Mouse (Mus musculus) v-Abl transformed pro-B cells (cell line): Measurements from ENCODE around the gene Arhgef15.
"Not testable (repeated sequence)": the region's sequence is repeated elsewhere in the genome, so short reads cannot be mapped to it uniquely, and the experiment has no call there.

Experiments used
- in situ Hi-C, 2 experiments: fragments of 400-800 bp; cut with MboI; formaldehyde crosslinking; loops; one replicate each; pipeline ENCODE4 v1.15.1; 2025; ENCODE audit not compliant: unreplicated experiment in 2 of 2

Gene Arhgef15

DNA sequence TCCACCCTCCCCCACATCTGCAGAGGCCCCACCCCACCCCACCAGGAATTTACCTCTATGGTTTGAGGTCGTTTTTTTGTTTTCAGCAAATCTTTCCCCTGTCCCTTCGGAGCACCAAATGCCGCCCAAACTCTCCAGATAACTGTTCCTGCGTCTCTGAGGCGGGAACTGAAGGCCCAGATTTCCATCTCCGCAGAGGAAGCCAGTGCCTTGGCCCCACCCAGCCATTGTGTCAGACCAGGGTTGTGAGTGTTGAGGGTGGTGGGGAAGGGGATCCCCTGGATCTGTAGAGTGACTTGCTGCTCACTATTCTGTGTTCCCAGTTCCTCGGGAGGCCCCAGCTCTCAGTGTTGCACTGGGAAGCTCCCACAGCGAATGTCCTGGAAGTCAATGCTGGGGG is at the start of gene Arhgef15:
Gene Arhgef15, minus strand, starts transcription at position 173 of the 400 bp plus-strand sequence.
- in situ Hi-C loops, result no loop called here

DNA sequence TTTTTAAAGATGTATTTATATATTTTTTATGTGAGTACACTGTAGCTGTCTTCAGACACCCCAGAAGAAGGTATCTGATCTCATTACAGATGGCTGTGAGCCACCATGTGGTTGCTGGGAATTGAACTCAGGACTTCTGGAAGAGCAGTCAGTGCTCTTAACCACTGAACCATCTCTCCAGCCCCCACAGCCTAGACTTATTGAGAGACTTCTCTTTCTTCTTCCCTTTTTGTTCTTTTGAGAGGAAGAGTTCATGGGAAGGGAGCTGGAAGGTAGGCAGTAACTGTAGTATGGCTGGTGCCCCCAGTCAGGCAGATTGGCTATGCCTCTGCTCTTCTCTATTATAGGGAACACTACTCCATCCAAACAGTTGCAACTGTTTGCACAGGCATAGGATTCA is 49.3 kb upstream of the Arhgef15 start:
- in situ Hi-C loops, result not testable (repeated sequence)

DNA sequence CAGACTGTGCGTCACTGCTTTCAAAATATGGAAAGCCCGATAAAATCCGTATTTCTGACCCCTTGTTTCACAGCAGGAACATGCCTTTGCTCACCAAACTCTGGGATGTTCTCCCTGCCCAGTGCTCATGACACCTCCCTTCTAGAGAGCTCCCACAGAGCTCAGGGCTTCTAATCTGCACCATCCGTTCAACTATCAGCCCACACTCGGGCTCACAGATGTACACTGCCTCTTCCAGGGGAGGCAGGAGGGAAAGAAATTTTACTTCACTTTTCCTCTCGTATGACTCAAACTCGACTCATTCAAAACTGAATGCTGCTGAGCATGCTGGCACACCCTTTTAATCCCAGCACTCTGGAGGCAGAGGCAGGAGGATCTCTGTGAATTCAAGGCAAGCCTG is 47.9 kb upstream of the Arhgef15 start:
- in situ Hi-C loops, result no loop called here

DNA sequence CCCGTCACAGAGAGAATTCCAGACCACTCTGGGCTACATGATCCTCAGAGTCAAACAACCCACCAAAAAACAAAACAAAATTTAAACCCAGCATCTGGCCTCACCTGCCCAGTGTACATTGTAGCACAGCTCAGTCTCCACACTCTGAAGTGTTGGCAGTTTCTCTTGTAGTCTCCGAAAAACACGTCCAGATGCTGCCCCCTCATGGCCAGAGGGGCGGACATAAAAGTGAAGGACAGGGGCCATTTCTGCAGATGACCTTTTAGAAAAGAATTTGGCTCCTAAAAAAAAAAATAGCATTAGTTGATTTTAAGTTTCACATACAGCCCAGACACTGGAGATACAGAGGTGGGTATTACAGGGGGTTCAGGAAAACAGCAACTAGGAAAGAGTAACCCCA is 46.3 kb upstream of the Arhgef15 start:
- in situ Hi-C loops, result no loop called here

DNA sequence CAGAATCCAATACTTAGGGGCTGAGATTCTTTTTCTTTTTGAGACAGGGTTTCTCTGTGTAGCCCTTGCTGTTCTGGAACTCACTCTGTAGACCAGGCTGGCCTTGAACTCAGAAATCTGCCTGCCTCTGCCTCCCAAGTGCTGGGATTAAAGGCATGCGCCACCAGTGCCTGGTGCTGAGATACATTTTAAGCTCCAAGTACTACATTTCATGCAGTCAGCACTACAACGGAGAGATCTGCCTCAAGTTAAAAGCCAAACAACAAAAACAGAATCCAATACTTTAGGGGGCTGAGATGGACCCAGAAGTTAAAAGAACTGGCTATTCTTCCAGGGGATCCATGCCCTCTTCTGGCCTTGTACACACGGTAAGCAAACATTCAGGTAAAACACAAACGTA is 45.5 kb upstream of the Arhgef15 start:
- in situ Hi-C loops, result not testable (repeated sequence)

DNA sequence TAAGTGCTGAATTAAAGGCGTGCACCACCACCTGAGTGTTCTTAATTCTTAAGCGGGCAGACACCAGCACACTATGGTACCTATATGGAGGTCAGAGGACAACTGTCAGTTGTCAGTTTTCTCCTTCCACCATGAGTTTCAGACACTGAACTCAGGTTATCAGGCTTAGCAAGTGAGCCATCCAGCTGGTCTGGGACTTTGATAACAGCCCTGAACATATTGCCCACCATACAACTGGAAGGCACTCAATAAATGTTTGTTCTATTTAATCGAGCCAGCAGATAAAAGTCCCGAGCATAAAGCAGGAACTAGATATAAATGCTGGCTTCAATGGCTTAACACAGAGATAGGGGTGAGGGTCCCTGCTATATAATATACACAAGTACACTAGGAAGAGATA is 39.8 kb upstream of the Arhgef15 start:
- in situ Hi-C loops, result loop anchor here in 1 of 2 experiments (25.0 kb wide), 1 partner anchor 435 kb away; the partner anchor contains the start of gene Mfsd6l

DNA sequence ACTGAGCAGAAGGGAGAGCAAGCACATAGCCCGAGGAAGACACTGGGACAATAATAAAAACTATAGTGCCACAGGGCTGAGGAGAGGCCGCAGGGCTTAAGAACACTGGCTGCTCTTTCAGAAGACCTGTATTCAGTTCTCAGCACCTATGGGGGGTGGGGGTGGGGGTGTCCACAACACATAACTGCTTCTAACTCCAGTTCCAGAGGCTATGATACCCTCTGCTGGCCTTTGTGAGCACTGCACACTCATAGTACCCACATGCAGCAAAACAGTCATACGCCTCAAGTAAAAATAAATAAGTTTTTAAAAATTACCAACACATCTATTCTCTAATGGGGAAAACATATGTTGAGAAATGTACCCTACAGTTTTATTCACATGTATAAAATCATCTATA is 37.1 kb upstream of the Arhgef15 start:
- in situ Hi-C loops, result loop anchor here in 1 of 2 experiments (25.0 kb wide), 1 partner anchor 432 kb away; the partner anchor contains the start of gene Mfsd6l

DNA sequence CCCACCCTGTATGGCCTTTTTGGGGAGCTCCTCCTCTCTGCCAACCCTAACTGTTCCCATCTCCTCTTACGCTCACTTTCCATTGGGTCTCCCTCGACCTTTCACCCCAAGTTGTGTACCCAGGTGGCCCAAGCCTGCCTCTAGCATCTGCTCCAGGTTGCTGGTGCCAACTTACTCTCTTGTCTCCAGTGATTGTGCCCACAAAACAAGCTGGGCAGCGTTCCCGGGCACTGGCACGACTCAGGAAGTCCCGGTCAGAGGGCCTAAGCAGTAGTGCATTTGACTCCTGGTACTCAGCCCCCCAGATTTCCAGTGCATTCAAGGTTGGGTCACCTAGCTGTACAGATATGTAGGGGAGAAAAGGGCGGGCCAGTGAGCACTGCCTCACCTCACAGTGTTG is 35.8 kb upstream of the Arhgef15 start:
- in situ Hi-C loops, result loop anchor here in 1 of 2 experiments (25.0 kb wide), 1 partner anchor 431 kb away; the partner anchor contains the start of gene Mfsd6l

DNA sequence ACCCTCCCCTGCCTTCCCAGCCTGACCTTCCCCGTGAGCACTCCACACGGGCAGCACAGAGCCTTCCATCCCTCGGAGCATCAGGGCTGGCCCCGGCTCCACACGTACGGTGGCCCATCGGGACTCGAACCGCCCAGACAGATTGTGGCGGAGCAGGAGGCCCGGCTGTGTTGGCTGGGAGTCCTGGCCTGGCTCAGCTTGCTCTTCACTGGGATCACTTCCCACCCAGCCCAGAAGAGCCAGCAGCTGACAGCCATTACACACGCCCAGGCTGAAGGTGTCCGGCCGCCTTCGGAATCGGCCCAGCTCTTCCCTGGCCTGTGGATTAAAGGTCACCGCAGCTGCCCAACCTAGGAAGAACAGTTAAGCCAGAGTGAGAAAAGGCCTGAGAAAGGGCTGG is 31.1 kb upstream of the Arhgef15 start:
- in situ Hi-C loops, result loop anchor here in 1 of 2 experiments (5.0 to 25.0 kb wide), 2 partner anchors 81 to 426 kb away; partner anchors contain the start of gene Mfsd6l

DNA sequence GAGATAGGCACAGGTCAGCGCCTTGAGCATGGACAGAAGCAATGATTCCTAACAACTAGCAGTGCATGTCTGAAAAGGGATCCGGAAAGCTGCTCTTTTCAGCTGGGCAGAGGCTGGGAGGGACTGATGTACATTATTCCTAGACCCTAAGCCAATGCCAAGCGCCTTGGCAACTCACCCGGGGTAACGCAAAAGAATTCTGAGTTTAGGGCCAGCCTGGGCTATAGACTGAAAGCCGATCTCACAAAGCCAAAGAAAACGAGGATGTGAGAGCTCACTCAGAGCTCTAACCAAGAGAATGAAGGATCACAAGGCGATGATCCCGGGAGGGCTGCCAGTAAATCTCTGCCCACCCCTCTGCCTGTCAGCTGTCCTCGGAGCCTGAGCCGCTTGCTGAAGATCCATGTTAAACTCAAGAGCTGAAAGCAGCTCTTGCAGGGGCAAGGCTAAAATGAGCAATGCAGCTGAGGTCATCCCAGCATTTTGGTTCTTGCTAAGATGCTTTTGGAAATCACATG is 30.1 kb upstream of the Arhgef15 start:
- in situ Hi-C loops, result loop anchor here in 1 of 2 experiments (5.0 to 25.0 kb wide), 2 partner anchors 80 to 425 kb away; partner anchors contain the start of gene Mfsd6l

DNA sequence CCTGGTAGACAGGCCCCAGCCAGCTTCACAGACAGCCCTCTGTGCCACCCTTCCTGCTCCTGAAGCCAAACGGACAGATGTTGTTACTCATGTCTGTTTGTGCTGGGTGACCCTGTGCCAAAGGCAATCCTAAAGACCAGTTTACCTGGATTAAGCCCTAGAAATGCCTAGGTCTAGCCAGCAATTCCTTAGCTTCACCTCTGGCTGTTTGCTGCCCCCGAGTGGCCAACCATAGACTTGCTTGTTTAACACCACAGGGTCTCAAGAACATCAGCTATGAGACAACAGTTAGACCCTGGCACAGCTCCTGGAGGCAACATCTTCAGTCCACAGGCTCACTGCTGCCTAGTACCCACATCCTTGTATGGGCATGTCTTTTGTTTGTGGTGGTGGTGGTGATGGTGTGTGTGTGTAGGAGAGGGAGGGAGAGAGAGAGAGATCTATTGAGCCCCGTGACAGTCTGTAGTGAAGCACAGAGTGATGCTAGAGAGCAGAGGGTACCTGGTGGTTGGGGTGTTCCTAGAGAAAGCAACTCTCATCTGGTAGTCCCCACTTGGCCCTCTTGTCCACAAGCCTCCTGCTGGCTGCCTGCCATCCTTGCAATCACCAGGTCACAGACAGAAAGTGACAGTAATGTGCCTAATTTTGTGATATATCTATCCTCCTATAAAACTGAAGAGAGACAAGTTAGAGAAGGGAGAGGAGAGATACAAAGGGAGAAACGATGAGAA is 25.5 kb upstream of the Arhgef15 start:
- in situ Hi-C loops, result loop anchor here (5.0 to 25.0 kb wide), 2 partner anchors 81 to 421 kb away; partner anchors contain the start of genes Mfsd6l (in 1 of the 2) and Rpl26 (in 1 of the 2)

DNA sequence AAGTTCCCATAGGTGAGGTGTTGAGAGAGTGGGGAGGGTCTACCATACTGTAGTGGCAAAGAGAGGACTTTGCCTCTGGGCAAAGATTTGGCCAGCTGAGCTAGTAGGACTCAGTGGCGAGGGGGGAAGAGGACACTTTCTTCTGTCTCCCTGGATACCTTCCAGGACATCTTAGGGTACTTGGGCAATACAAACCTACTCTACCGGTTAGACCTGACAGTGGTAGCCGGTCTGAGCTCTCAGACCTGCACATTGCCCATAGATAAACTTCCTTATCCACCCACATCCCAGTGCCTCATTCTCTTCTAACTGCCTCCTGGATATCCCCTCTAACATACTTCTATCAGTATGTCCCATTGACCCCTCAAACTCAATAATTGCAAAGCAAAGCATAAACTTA is 23.6 kb upstream of the Arhgef15 start:
- in situ Hi-C loops, result loop anchor here (5.0 to 25.0 kb wide), 2 partner anchors 79 to 419 kb away; partner anchors contain the start of genes Mfsd6l (in 1 of the 2) and Rpl26 (in 1 of the 2)

DNA sequence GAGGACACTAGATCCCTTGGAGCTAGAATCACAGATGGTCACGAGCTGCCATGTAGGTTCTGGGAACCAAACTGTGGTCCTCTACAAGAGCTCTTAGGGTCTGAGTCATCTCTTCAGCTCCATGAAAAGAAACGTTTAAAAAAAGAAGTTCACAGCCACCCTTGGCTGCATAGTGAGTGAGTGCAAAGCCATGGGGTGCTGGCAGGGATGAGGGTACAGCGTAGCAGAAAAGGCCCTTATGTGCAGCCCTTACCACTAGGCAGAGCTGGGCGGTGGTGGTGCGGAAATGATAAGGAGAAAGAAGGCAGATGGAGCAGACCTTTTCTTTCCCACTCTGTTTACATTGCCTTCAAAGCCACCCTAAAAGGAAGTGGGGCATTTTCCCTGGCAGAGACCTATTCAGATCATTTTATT is 22.0 kb upstream of the Arhgef15 start:
- in situ Hi-C loops, result loop anchor here in 1 of 2 experiments (25.0 kb wide), 1 partner anchor 417 kb away; the partner anchor contains the start of gene Mfsd6l

DNA sequence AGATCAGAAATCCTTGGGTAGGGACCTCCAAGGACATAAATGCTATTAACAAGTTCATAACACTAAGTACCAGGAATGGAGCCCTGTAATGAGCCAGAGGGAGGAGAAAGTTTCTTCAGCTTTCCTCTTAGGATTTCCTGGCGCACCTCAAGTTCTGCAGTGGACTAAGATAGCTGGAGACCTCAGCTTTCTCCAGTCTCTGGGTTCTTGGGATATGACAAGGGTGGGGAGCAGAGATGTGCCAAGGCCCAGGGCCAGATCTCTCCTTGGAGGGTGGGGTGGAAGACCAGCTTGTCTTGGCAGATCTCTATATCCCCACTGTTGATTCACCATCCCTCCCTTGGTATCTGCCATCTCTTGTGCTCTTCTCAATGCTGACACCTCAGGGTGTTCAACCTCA is 18.3 kb upstream of the Arhgef15 start:
- in situ Hi-C loops, result loop anchor here in 1 of 2 experiments (25.0 kb wide), 1 partner anchor 413 kb away; the partner anchor contains the start of gene Mfsd6l

DNA sequence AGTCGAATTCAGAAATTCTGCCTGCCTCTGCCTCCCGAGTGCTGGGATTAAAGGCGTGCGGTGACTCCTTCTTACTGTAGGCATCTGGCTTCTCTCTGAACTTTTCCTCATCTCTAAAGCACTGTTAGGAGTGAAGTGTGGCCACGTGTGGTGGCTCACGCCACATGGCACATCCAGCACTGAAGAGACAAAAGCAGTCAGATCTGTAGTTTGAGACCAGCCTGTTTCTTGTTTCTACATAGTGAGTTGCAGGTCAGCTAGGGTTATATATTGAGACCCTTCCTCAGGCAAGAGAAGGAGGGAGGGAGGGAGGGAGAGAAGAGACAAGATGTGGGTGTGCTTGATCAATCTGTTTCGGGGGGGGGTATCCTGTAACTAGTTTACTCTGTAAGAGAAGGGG is 17.8 kb upstream of the Arhgef15 start, which contains the start of gene Rangrf:
Gene Rangrf, minus strand, starts transcription at position 101 of the 400 bp plus-strand sequence.
- in situ Hi-C loops, result loop anchor here in 1 of 2 experiments (25.0 kb wide), 1 partner anchor 413 kb away; the partner anchor contains the start of gene Mfsd6l

DNA sequence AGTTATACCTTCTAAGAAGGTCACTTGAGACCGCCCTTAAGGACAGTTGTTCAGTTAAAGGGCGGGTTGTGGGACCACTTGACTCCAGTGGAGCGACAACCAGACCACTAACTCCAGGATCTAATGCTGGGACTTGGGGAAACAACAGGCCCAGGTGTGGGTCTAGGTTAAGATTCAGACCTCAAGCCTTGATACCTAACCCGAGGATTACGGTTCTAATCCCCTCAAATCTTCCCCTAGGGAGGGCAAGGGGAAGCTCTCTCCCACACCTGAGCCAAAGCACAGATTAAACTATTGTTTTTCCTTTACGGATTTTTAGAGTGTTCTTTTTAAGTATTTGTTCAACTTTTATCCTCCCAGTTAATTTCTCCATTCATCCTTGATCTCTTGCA is 16.8 kb upstream of the Arhgef15 start:
- in situ Hi-C loops, result no loop called here

DNA sequence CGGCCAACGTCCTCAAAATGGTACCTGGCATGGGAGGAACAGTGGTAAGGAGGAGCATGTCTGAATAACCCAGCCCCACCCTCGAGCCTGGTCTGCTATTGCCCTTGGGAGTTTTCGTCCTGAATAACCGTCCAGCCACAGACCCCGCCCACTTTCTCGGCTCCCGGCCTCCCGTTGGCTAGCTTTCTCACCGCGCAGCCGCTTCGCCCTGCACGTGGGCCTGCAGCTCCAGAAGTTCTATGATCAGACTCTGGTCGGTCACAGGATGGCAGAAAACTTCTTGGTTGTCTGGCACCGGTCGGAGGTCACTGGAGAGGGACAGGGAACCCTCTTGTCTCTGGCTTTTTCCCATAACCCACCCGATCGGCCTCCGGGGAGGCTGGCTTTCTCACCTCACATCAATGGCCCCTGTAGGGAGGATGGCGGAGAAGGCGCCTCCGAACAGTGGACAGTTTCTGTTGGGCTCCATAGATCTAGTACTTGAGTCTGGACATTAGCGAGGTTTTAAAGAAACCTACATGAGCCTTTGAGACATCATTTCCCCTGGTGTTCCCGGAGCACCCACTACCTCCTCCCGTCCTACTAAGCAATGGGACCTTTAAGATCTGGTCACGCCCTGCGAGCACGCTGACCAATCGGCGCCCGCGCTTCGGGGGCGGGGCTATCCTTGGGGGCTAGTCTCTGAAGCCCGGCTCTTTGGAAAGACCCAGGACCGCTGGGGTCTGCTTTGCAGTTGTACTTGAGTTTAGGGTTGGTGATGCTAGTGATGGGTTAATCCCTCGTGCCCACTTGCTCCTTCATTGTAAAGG is 16.2 kb upstream of the Arhgef15 start:
- in situ Hi-C loops, result not testable (repeated sequence)

DNA sequence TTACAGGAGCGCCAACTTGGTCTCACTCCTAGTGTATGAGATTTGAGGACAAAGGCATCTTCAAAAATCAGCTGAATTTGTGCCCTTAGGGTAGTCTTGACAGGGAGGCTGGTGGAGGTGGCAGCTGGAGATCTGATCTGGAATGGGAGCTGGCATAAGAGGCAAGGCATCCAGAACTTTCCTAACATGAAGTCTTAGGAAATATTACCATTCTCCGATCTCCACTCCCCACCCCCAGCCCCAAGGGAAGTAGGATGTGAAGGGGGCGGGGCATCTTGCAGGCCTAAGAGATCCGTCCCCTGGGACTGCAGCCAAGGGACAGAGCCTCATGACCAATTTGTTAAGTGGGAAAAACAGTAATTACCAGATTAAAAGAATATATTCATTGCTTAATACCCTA is 13.0 kb upstream of the Arhgef15 start:
- in situ Hi-C loops, result no loop called here

DNA sequence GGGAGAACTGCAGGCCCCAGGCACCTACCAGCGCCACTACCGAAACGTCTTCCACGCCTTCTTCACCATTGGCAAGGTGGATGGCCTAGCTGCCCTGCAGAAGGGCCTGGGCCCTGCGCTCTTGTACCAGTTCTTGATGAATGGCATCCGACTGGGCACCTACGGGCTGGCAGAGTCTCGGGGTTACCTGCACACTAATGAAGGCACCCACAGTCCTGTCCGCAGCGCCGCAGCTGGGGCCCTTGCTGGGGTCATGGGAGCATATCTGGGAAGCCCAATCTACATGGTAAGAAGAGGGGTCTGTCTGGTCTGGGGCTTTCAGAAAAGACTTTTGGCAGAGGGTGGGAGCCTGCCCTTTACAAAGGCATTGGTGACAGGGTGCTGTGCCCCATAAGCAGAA is 11.5 kb upstream of the Arhgef15 start:
- in situ Hi-C loops, result loop anchor here (5.0 to 10.0 kb wide), 2 partner anchors 64 to 66 kb away; no protein-coding TSS in a partner anchor
